8 mouse cellular contexts compared by ENCODE assay signal in the genomic region with DNA sequence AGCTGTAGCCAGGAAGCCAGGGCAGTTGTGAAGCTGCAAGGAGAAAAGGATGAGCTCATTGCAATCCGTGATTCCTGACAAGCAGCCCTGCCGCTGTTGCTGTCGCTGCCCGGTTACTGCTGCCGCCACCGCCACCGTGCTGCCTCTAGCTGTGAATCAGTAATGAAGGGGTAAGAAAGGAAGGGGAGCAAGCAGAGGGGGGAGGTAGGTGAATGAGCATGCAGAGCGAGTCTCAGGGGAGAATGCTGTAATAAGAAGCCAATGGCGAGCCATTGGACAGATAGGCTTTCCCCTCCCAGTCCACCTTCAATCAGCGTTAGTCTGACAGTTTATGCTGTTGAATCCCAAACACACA.
DNase-seq lines count a peak whose midpoint lies in the region; ATAC-seq and TF ChIP-seq lines count a peak whose summit lies in the region.

No protein-coding gene starts in this region.

- H3K9ac ChIP-seq in hindbrain, embryonic 12.5 days = peak overlapping the region; percentile 62

- 2% methylated on average over 10 of the region's 10 CpGs for WGBS in cerebellum, adult 2 months
- WGBS in hindbrain, embryonic 12.5 days = under 1% methylated on average over 10 of the region's 10 CpGs

- H3K27me3 ChIP-seq in cerebellum, adult 2 months (ENCODE audit: control insufficient read depth, insufficient read depth, low read length) = no peaks in the 10 kb centered on the region
- no peaks in the 10 kb centered on the region for H3K27me3 ChIP-seq in hindbrain, embryonic 12.5 days

- peak overlapping the region; percentile 78 for H3K27ac ChIP-seq in cerebellum, adult 2 months (ENCODE audit: insufficient read depth, low read length)
- H3K27ac ChIP-seq in hindbrain, embryonic 12.5 days = peak overlapping the region; percentile 89

- TF ChIP-seq POLR2A in cerebellum, adult 2 months (IDR thresholded peaks at IDR 0.05; ENCODE audit: borderline replicate concordance, insufficient read depth, low read length) = peak; percentile 78; the same call in 1 of the 2 replicates

- peaks cover 3% of the 10 kb centered on the region; the same call in 1 of the 2 replicates for H3K4me1 ChIP-seq in cerebellum, adult 2 months (ENCODE audit: control insufficient read depth, insufficient read depth, low read length)
- H3K4me1 ChIP-seq in hindbrain, embryonic 12.5 days = peaks cover 14% of the 10 kb centered on the region

- no peaks in the 10 kb centered on the region for H3K9me3 ChIP-seq in hindbrain, embryonic 12.5 days (replicated peaks)

- peak overlapping the region; percentile 71 for H3K4me3 ChIP-seq in cerebellum, adult 2 months (replicated peaks; ENCODE audit: insufficient read depth, low read depth, low read length)
- peak overlapping the region; percentile 38 for H3K4me3 ChIP-seq in hindbrain, embryonic 12.5 days

- TF ChIP-seq CTCF in cerebellum, adult 2 months (IDR thresholded peaks at IDR 0.05; ENCODE audit: borderline replicate concordance, insufficient read depth, low read depth, low read length) = no peak

- ATAC-seq in hindbrain, embryonic 12.5 days (ENCODE audit: low FRiP score) = peak; percentile 96
- ATAC-seq in erythroblast, adult 5-6 weeks (replicated peaks; ENCODE audit: low FRiP score, poor library complexity, severe bottlenecking) = no peak

- DNase-seq in R1 (ENCODE audit: low read depth, low spot score) = peak; percentile 9
- DNase-seq in cerebellum, adult 2 months = peak; percentile 84 to 86
- peak; percentile 46 for DNase-seq in forelimb bud, embryonic 11.5 days (ENCODE audit: low read depth, low spot score)
- DNase-seq in layer of hippocampus, postnatal 25 days (ENCODE audit: extremely low spot score in 1 of 2, low spot score in 1 of 2) = peak; percentile 56 to 62
- peak; percentile 24 for DNase-seq in lung, postnatal 14 days
- peak; percentile 78 for DNase-seq in right cerebral cortex, postnatal 14 days

- H3K36me3 ChIP-seq in hindbrain, embryonic 12.5 days = no peaks in the 10 kb centered on the region

- H3K4me2 ChIP-seq in hindbrain, embryonic 12.5 days (replicated peaks) = peak overlapping the region; percentile 65

Comparison
In these comparisons a context has a peak if more than half of its experiments do, and no peak if none do; other contexts are left out.
1. DNase-seq: peak in every context shown above with its lines; median percentile 85 in cerebellum, adult 2 months; 78 in right cerebral cortex, postnatal 14 days; 59 in layer of hippocampus, postnatal 25 days; 46 in forelimb bud, embryonic 11.5 days; 24 in lung, postnatal 14 days; 9 in R1.